Mouse (Mus musculus): ENCODE data around the gene Ugt1a9. TPM values are rescaled to one million over a fixed set of nuclear protein-coding genes. Genes with fewer than 3 reads are reported as not detected.
"Not testable (repeated sequence)": the region's sequence is repeated elsewhere in the genome, so short reads cannot be mapped to it uniquely, and the experiment has no call there.

Ugt1a9 gene
- polyA plus RNA-seq, 1 experiment from 2014 or later, result 0.65 TPM

DNA sequence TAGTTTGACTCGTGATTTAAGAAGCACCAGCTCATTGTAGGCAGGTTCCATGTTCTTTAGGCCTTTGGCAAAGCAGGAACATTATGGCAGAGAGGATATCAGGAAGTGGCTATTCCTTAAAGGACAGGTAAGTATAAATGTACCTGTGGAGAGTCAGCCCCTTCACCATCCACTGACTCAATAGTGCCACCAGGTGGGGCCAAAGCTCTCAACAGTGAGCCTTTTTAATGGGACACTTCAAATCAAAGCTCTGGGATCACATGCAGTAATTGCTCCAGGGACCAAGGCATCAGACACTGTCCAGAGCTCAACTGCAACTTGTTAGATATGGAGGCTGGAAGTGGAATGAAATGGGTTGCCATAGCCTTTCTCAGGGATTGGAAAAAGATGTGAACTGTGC lies 50.9 kb downstream of the Ugt1a9 start:
- not testable (repeated sequence) for H3K4me3 ChIP-seq (ENCODE audit: low read depth, low read length)
- no CpG with 5 or more reads among the region's 1 CpGs for WGBS

DNA sequence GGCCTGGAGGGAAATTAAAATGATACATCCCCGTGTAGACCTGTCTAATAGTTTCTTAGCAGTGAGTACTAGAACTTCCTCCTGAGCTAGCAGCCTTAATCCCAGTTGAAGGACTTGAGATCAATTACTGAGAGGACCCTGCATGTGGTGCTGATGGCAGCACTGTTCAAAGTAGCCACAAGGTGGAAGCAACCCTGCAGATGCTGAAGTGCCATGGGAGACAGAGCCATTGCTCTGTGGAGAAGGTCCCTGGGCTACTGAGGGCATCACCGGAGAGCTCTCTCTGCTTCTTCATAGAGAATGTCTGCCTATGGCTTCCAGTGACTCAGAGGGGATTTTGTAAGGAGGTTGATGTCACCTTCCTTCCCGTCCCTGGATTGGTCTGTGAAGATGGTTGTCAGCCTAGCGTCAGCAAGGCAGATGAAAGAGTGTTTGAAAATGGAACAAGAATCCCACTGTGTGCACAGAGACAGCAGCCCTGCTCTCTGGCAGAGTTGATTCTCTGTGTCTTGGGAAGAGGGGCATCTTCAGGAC lies 55.3 kb downstream of the Ugt1a9 start:
- not testable (repeated sequence) for H3K27ac ChIP-seq (replicated peaks); H3K4me2 ChIP-seq (replicated peaks; ENCODE audit: low read depth); H3K27me3 ChIP-seq (ENCODE audit: control insufficient read depth, insufficient read depth, low read length); ATAC-seq (ENCODE audit: low FRiP score, low TSS enrichment); H3K4me3 ChIP-seq (ENCODE audit: low read depth, low read length); H3K9ac ChIP-seq (ENCODE audit: low read length); H3K4me1 ChIP-seq (replicated peaks; ENCODE audit: control insufficient read depth, insufficient read depth); H3K9me3 ChIP-seq (ENCODE audit: control insufficient read depth, low read length); H3K36me3 ChIP-seq (ENCODE audit: control insufficient read depth, insufficient read depth, low read length); DNase-seq (ENCODE audit: low spot score)
- 64% methylated on average over 3 of the region's 4 CpGs for WGBS
- TF ChIP-seq CTCF (IDR thresholded peaks at IDR 0.05; ENCODE audit: low read depth), result peak; percentile 65

More for the DNA sequence above, 50.9 kb downstream of the Ugt1a9 start:
- TF ChIP-seq CTCF (IDR thresholded peaks at IDR 0.05; ENCODE audit: low read depth), result peak; percentile 71
- H3K27me3 ChIP-seq (ENCODE audit: control insufficient read depth, insufficient read depth, low read length); H3K36me3 ChIP-seq (ENCODE audit: control insufficient read depth, insufficient read depth, low read length); H3K9ac ChIP-seq (ENCODE audit: low read length); H3K4me2 ChIP-seq (replicated peaks; ENCODE audit: low read depth); H3K27ac ChIP-seq (replicated peaks); H3K9me3 ChIP-seq (ENCODE audit: control insufficient read depth, low read length); H3K4me1 ChIP-seq (replicated peaks; ENCODE audit: control insufficient read depth, insufficient read depth): not testable (repeated sequence)
- DNase-seq (ENCODE audit: low spot score), result peak; percentile 66
- ATAC-seq (ENCODE audit: low FRiP score, low TSS enrichment), result peak; percentile 68; the same call in 1 of the 2 replicates

DNA sequence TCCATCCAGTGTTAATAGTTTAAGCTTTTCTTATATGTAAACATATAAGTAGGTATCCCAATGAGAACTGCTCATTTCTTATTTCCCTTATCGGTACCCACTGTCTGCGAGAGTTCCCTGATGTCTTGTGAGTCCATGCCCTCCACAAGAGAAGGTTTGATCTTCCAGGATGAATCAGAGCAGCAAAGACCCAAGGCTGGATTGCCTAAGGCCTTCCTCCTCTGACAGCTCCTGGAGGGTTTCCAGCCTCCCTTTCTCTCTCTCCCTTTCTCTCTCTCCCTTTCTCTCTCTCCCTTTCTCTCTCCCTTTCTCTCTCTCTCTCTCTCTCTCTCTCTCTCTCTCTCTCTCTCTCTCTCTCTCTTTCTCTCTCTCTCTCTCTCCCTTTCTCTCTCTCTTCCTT lies 58.5 kb downstream of the Ugt1a9 start:
- H3K27ac ChIP-seq (replicated peaks); H3K4me1 ChIP-seq (replicated peaks; ENCODE audit: control insufficient read depth, insufficient read depth); H3K4me2 ChIP-seq (replicated peaks; ENCODE audit: low read depth); H3K27me3 ChIP-seq (ENCODE audit: control insufficient read depth, insufficient read depth, low read length); H3K9me3 ChIP-seq (ENCODE audit: control insufficient read depth, low read length); DNase-seq (ENCODE audit: low spot score); H3K36me3 ChIP-seq (ENCODE audit: control insufficient read depth, insufficient read depth, low read length); ATAC-seq (ENCODE audit: low FRiP score, low TSS enrichment); H3K9ac ChIP-seq (ENCODE audit: low read length); H3K4me3 ChIP-seq (ENCODE audit: low read depth, low read length): not testable (repeated sequence)
- WGBS, result 65% methylated on average over 2 of the region's 2 CpGs

GRCm38 (mm10) chr1:88130223-88130622 lies 59.6 kb downstream of the Ugt1a9 start:
- not testable (repeated sequence) for H3K27me3 ChIP-seq (ENCODE audit: control insufficient read depth, insufficient read depth, low read length); H3K4me1 ChIP-seq (replicated peaks; ENCODE audit: control insufficient read depth, insufficient read depth); H3K4me3 ChIP-seq (ENCODE audit: low read depth, low read length); H3K4me2 ChIP-seq (replicated peaks; ENCODE audit: low read depth); H3K9ac ChIP-seq (ENCODE audit: low read length); H3K36me3 ChIP-seq (ENCODE audit: control insufficient read depth, insufficient read depth, low read length); H3K27ac ChIP-seq (replicated peaks); H3K9me3 ChIP-seq (ENCODE audit: control insufficient read depth, low read length)
- peak; percentile 61 for ATAC-seq (ENCODE audit: low FRiP score, low TSS enrichment)
- WGBS, result 54% methylated on average over 1 of the region's 1 CpGs
- DNase-seq (ENCODE audit: low spot score), result peak; percentile 42

DNA sequence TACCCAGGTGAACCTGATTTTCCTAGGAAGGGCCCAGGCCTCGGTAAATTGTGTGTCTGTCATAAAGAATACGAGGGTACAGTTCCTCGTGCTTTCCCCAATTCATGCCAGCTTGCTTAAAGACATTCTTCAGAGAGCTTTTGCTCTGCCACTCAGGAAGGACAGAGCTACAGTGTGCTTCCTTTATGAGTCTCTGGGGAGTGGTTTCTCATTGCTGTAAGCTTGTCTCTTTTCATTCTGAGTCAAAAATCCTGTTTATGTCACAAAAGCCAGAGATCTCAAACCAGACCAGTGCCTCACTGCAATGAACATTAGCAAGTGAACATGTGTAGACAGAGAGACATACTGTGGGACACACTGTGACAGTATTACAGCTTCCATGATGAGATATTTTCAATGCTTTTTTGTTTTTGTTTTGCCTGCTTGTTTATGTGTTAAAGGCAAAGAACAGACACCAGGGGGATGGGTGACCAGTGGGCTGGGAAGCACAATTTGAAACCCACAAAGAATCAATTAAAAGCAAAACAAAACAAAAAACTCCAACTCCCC lies 63.4 kb downstream of the Ugt1a9 start:
- DNase-seq (ENCODE audit: low spot score), result no peak
- H3K9ac ChIP-seq (ENCODE audit: low read length), result no peak overlapping the region

GRCm38 (mm10) chr1:88134457-88135011 lies 63.9 kb downstream of the Ugt1a9 start, which contains the start of gene Ugt1a6a:
Ugt1a6a (plus strand) TSS chr1:88134809.
- not testable (repeated sequence) for H3K27me3 ChIP-seq (ENCODE audit: control insufficient read depth, insufficient read depth, low read length); H3K9ac ChIP-seq (ENCODE audit: low read length); H3K4me1 ChIP-seq (replicated peaks; ENCODE audit: control insufficient read depth, insufficient read depth); H3K9me3 ChIP-seq (ENCODE audit: control insufficient read depth, low read length); H3K4me3 ChIP-seq (ENCODE audit: low read depth, low read length); H3K36me3 ChIP-seq (ENCODE audit: control insufficient read depth, insufficient read depth, low read length)
- Histone ChIP-seq H3K4me2 (replicated peaks; ENCODE audit: low read depth) (peak within 1 kb of the TSS; percentile 35), H3K27ac (replicated peaks) (peak within 1 kb of the TSS; percentile 85)
- WGBS, result 21% methylated on average over 5 of the region's 5 CpGs
- DNase-seq (ENCODE audit: low spot score), result peak; percentile 53
- peak; percentile 76 for ATAC-seq (ENCODE audit: low FRiP score, low TSS enrichment)

More for the DNA sequence above, 63.4 kb downstream of the Ugt1a9 start:
- no peak for TF ChIP-seq CTCF (IDR thresholded peaks at IDR 0.05; ENCODE audit: low read depth)
- TF ChIP-seq EP300 (optimal IDR thresholded peaks at IDR 0.05), result no peak
- no peaks in the 10 kb centered on the region for H3K9me3 ChIP-seq (ENCODE audit: control insufficient read depth, low read length)
- no peak for ATAC-seq (ENCODE audit: low FRiP score, low TSS enrichment)
- 55% methylated on average over 3 of the region's 3 CpGs for WGBS
- no peaks in the 10 kb centered on the region for H3K36me3 ChIP-seq (ENCODE audit: control insufficient read depth, insufficient read depth, low read length)
- 0 out of 2 replicates have a peak overlapping the region, but pooled peaks have one; percentile 18 for H3K4me2 ChIP-seq (replicated peaks; ENCODE audit: low read depth)
- peak overlapping the region; percentile 85 for H3K27ac ChIP-seq (replicated peaks)
- H3K27me3 ChIP-seq (ENCODE audit: control insufficient read depth, insufficient read depth, low read length), result no peaks in the 10 kb centered on the region
- H3K4me1 ChIP-seq (replicated peaks; ENCODE audit: control insufficient read depth, insufficient read depth), result no peaks in the 10 kb centered on the region
- no peak overlapping the region for H3K4me3 ChIP-seq (ENCODE audit: low read depth, low read length)

- H3K4me1 ChIP-seq (replicated peaks; ENCODE audit: control insufficient read depth, insufficient read depth); H3K4me3 ChIP-seq (ENCODE audit: low read depth, low read length); H3K9me3 ChIP-seq (ENCODE audit: control insufficient read depth, low read length); H3K36me3 ChIP-seq (ENCODE audit: control insufficient read depth, insufficient read depth, low read length); H3K9ac ChIP-seq (ENCODE audit: low read length); DNase-seq (ENCODE audit: low spot score); H3K27me3 ChIP-seq (ENCODE audit: control insufficient read depth, insufficient read depth, low read length): not testable (repeated sequence)
- Histone ChIP-seq H3K4me2 (replicated peaks; ENCODE audit: low read depth) (peak overlapping the region; percentile 35), H3K27ac (replicated peaks) (peak overlapping the region; percentile 45; the same call in 1 of the 2 replicates)
- 68% methylated on average over 5 of the region's 6 CpGs for WGBS
- peak; percentile 38 for ATAC-seq (ENCODE audit: low FRiP score, low TSS enrichment)
These were observed 64.8 kb downstream of the Ugt1a9 start for GRCm38 (mm10) chr1:88135229-88135904.

All from stomach, postnatal 0 days (tissue).